Mouse (Mus musculus): ENCODE measurements around the gene Rbpj. TPM values are rescaled to one million over a fixed set of nuclear protein-coding genes. Genes with fewer than 3 reads are reported as not detected.
A peak's percentile ranks its signal among the peaks of the same experiment; 100 is the strongest.

Gene Rbpj
- polyA plus RNA-seq, 1 experiment from 2014 or later, result 38.8 TPM

DNA sequence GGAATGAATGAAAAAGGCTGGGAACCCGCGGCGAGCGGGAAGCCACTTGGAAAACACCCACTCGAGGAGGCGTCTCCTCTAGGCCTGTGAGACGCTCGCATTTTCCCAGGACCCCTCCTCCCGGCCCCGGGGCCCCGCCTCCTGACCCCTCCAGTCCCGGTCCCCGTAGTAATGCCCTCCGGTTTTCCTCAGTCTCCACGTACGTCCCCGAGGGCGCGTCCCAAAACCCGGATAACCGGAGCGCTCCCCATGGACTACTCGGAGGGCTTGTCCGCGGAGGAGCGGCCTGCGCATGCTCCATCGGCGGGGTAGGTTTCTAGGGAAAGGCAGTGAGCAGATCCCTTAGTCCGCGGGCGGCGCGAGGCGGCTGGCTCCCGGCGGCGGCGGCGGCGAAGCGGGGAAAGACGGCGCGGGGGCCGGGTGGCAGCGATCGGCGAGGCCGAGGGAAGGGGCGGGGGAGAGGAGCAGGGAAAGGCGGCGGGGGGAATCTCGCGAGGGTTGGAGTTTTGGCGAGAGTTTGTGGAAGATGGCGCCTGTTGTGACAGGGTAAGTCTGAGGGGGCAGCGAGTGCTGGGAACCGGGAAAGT, 124.3 kb downstream of the Rbpj start:
- Histone ChIP-seq H3K4me2 (replicated peaks) (peak overlapping the region; percentile 74), H3K27ac (peak overlapping the region; percentile 93), H3K4me1 (replicated peaks; ENCODE audit: control insufficient read depth, insufficient read depth, low read length) (peaks cover 27% of the 10 kb centered on the region), H3K27me3 (ENCODE audit: control insufficient read depth, insufficient read depth, low read length) (no peaks in the 10 kb centered on the region), H3K9ac (peak overlapping the region; percentile 96), H3K4me3 (replicated peaks; ENCODE audit: low read length) (peak overlapping the region; percentile 89), H3K9me3 (ENCODE audit: control insufficient read depth, low read length) (no peaks in the 10 kb centered on the region), H3K36me3 (replicated peaks; ENCODE audit: control insufficient read depth, insufficient read depth) (no peaks in the 10 kb centered on the region)
- DNase-seq (ENCODE audit: low spot score) (peak; percentile 96), ATAC-seq (ENCODE audit: low FRiP score) (peak; percentile 83)
- WGBS, result 1% methylated on average over 53 of the region's 59 CpGs

DNA sequence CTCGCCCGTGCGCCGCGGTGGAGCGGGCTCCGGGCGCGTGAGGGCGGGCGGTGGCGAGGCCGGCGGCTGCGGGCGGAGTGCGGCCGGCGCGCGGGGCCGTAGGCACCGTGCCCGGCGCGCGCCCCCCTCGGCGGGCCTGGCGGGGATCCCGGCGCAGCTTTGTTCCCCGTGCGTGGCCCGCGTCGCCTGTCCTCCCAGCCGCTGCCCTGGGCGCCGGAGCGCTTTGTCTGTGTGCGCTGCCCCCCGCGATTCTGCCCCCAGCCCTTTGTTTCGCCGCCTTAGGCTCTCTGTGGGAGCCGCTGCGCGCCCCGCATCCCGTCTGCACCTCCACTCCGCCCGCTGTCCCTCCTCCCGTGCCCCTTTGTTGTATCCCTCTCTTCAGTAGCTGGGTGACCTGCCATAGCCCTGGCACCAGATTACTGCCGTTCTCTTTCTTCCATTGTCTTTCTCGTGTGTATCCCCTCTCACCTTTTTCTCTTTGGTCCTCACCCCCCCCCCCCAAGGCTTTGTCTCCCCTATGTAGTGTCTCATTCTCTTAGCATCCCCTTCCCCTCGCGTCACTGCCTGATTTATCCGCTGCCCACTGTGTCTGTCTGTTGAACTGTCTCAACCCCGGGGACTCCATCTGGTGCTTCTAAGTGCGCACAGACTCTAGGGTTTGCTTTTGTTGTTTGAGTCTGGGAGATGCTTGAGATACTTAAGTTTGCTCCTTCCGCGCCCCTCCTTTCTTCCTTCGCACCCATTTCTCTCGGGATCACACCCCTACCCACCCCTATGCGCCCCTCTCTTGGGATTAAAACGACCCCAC, 125.1 kb downstream of the Rbpj start:
- H3K9me3 ChIP-seq (ENCODE audit: control insufficient read depth, low read length), result no peaks in the 10 kb centered on the region
- DNase-seq (ENCODE audit: low spot score), result peak; percentile 47
- H3K4me1 ChIP-seq (replicated peaks; ENCODE audit: control insufficient read depth, insufficient read depth, low read length), result peaks cover 27% of the 10 kb centered on the region
- peak overlapping the region; percentile 89 for H3K4me3 ChIP-seq (replicated peaks; ENCODE audit: low read length)
- ATAC-seq (ENCODE audit: low FRiP score), result peak; percentile 4; the same call in 1 of the 2 replicates
- under 1% methylated on average over 52 of the region's 67 CpGs for WGBS
- peak overlapping the region; percentile 96 for H3K9ac ChIP-seq
- no peaks in the 10 kb centered on the region for H3K36me3 ChIP-seq (replicated peaks; ENCODE audit: control insufficient read depth, insufficient read depth)
- peak overlapping the region; percentile 74 for H3K4me2 ChIP-seq (replicated peaks)
- no peaks in the 10 kb centered on the region for H3K27me3 ChIP-seq (ENCODE audit: control insufficient read depth, insufficient read depth, low read length)
- peak overlapping the region; percentile 93 for H3K27ac ChIP-seq

DNA sequence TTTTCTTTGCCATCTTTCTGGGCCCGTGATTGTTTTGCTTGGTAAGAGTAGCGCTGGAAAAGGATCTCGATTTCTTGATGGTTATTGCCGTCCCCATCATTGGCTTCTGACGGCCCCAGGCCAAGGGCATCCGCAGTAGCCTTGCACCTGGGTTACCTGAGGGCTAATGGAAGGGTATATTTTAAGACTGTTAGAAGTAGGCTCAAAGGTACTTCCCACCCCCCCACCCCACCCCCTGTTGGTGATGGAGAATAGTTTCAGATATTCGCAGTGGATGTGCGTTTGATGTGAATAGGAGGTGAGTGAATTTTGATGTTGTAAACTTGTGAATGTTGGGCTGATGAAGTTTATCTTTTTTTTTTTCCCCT, 125.7 kb downstream of the Rbpj start:
- peak overlapping the region; percentile 89 for H3K4me3 ChIP-seq (replicated peaks; ENCODE audit: low read length)
- ATAC-seq (ENCODE audit: low FRiP score) (no peak), DNase-seq (ENCODE audit: low spot score) (no peak)
- no peaks in the 10 kb centered on the region for H3K36me3 ChIP-seq (replicated peaks; ENCODE audit: control insufficient read depth, insufficient read depth)
- H3K9ac ChIP-seq, result peak overlapping the region; percentile 96
- no peaks in the 10 kb centered on the region for H3K9me3 ChIP-seq (ENCODE audit: control insufficient read depth, low read length)
- H3K27ac ChIP-seq, result peak overlapping the region; percentile 93
- H3K4me1 ChIP-seq (replicated peaks; ENCODE audit: control insufficient read depth, insufficient read depth, low read length), result peaks cover 27% of the 10 kb centered on the region
- WGBS, result 1% methylated on average over 8 of the region's 8 CpGs
- H3K4me2 ChIP-seq (replicated peaks), result peak overlapping the region; percentile 74
- H3K27me3 ChIP-seq (ENCODE audit: control insufficient read depth, insufficient read depth, low read length), result no peaks in the 10 kb centered on the region

DNA sequence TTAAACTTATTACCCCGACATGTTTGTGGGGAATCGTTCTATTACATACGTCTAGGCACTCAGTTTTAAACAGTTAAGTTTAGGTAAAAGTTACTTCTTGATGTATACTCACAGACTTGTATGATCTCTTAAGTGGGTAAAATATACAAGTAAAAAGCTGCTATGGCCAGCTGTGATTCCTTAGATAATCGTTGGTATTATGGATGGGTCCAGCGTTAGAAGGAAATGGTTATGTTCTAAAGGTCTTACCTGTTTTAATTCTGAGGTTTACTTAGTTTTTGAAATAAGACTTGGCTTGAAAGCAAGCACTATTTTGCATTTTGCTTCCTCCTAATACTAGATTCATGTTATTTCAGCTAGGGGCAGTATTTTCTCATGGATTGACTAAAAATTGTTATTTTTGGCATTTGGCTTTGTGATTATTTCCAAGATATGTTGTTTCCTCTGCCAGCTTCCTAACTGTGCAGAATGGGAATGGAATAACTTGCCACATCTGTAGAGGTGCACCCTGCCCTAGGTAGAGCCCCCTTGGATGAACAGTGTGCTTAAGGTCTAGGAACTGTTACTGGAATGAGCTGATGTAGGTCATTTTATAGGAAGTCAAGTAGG, 127.2 kb downstream of the Rbpj start:
- Histone ChIP-seq H3K27me3 (ENCODE audit: control insufficient read depth, insufficient read depth, low read length) (no peaks in the 10 kb centered on the region), H3K4me3 (replicated peaks; ENCODE audit: low read length) (no peak overlapping the region), H3K27ac (no peak overlapping the region), H3K9ac (no peak overlapping the region), H3K4me2 (replicated peaks) (peak overlapping the region; percentile 74), H3K4me1 (replicated peaks; ENCODE audit: control insufficient read depth, insufficient read depth, low read length) (peaks cover 27% of the 10 kb centered on the region), H3K36me3 (replicated peaks; ENCODE audit: control insufficient read depth, insufficient read depth) (no peaks in the 10 kb centered on the region), H3K9me3 (ENCODE audit: control insufficient read depth, low read length) (no peaks in the 10 kb centered on the region)
- no peak for DNase-seq (ENCODE audit: low spot score)
- WGBS, result 84% methylated on average over 5 of the region's 5 CpGs
- no peak for ATAC-seq (ENCODE audit: low FRiP score)

DNA sequence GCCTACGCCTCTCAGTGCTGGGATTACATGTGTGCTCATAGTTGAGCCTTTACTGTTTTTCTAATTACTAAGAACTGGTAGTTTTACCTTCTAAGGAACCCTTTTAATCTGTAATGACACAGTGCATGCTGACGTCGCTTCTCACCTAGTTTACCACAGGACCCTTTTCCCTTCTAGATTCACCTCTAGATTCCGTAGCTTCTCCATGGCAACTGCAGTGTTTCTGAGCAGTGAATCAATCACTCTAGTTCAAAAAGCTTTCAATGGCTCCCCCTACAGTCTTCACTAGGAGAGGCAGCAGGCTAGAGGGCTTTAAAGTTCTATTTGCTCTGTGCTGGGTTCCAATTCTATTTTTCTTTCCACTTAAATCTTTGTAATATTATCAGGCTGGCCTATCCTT, 128.3 kb downstream of the Rbpj start:
- no peaks in the 10 kb centered on the region for H3K9me3 ChIP-seq (ENCODE audit: control insufficient read depth, low read length)
- no peak overlapping the region for H3K27ac ChIP-seq
- H3K4me1 ChIP-seq (replicated peaks; ENCODE audit: control insufficient read depth, insufficient read depth, low read length), result peaks cover 27% of the 10 kb centered on the region
- no peak for ATAC-seq (ENCODE audit: low FRiP score)
- WGBS, result 24% methylated on average over 4 of the region's 4 CpGs
- no peaks in the 10 kb centered on the region for H3K27me3 ChIP-seq (ENCODE audit: control insufficient read depth, insufficient read depth, low read length)
- H3K4me2 ChIP-seq (replicated peaks), result peak overlapping the region; percentile 13; the same call in 1 of the 2 replicates
- H3K4me3 ChIP-seq (replicated peaks; ENCODE audit: low read length), result no peak overlapping the region
- H3K9ac ChIP-seq, result no peak overlapping the region
- no peaks in the 10 kb centered on the region for H3K36me3 ChIP-seq (replicated peaks; ENCODE audit: control insufficient read depth, insufficient read depth)
- peak; percentile 71 for DNase-seq (ENCODE audit: low spot score)

DNA sequence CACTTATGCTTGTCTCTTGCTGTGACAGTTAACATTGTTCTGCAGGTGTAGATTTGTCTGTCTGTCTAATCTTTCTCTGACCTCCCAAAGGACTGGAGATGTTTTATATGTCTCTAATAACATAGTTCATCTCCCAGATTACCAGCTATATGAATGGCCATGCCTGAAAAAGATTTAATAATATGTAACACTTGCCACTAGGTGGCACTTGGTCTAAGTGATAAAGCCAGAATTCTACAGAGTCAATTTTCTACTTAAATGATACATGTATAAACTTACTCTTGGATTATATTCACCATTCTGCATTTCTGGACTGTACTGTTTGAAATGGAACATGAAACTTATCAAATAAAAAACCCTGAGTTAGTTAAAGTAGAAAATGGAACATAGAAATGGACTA, 132.6 kb downstream of the Rbpj start:
- Histone ChIP-seq H3K4me2 (replicated peaks) (no peak overlapping the region), H3K27ac (no peak overlapping the region), H3K4me1 (replicated peaks; ENCODE audit: control insufficient read depth, insufficient read depth, low read length) (peaks cover 12% of the 10 kb centered on the region; the same call in 1 of the 2 replicates), H3K9ac (no peak overlapping the region), H3K27me3 (ENCODE audit: control insufficient read depth, insufficient read depth, low read length) (no peaks in the 10 kb centered on the region), H3K9me3 (ENCODE audit: control insufficient read depth, low read length) (no peaks in the 10 kb centered on the region), H3K36me3 (replicated peaks; ENCODE audit: control insufficient read depth, insufficient read depth) (no peaks in the 10 kb centered on the region), H3K4me3 (replicated peaks; ENCODE audit: low read length) (no peak overlapping the region)
- DNase-seq (ENCODE audit: low spot score) (peak; percentile 68), ATAC-seq (ENCODE audit: low FRiP score) (no peak)

DNA sequence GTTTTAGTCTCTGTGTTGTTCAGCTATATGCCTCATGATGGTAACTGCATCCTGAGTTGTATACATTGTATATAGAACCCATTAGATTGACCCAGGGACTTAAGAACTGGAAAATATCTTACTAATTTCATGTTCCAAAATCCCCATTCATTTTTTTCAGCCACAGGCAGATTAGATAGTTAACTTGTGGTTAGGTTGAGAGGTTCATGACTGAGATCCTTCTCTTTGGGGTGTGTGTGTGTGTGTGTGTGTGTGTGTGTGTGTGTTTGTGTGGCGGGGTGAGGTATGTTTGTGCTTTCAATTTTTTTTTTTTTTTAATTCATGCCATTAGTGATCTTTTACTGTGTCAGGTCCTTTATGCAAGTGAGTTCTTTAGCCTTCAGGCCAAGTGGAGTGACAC, 133.2 kb downstream of the Rbpj start:
- Histone ChIP-seq H3K9me3 (ENCODE audit: control insufficient read depth, low read length) (no peaks in the 10 kb centered on the region), H3K27ac (no peak overlapping the region), H3K9ac (no peak overlapping the region), H3K4me1 (replicated peaks; ENCODE audit: control insufficient read depth, insufficient read depth, low read length) (peaks cover 9% of the 10 kb centered on the region; the same call in 1 of the 2 replicates), H3K27me3 (ENCODE audit: control insufficient read depth, insufficient read depth, low read length) (no peaks in the 10 kb centered on the region), H3K4me3 (replicated peaks; ENCODE audit: low read length) (no peak overlapping the region), H3K4me2 (replicated peaks) (no peak overlapping the region), H3K36me3 (replicated peaks; ENCODE audit: control insufficient read depth, insufficient read depth) (no peaks in the 10 kb centered on the region)
- ATAC-seq (ENCODE audit: low FRiP score), result no peak
- 100% methylated on average over 1 of the region's 1 CpGs for WGBS
- DNase-seq (ENCODE audit: low spot score), result no peak

DNA sequence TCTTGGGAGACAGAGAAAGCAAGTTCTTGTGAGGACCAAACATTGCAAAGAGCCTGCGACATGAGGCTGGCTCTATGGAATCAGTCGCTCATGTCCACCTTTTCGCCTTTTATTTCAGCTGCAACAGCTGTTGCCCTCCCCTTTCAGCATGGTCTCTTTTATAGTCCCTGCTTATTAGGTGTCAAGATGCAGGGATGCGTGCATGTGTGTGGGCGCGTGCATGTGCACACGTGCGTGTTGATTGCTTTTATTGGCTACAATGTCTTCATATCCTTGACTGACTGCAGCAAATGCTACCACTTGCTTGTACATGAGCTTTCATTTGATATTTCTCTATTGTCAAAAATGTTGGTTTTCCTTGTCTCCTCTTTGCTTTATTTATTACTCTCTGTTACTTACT, 136.2 kb downstream of the Rbpj start:
- 70% methylated on average over 8 of the region's 8 CpGs for WGBS
- no peaks in the 10 kb centered on the region for H3K9me3 ChIP-seq (ENCODE audit: control insufficient read depth, low read length)

DNA sequence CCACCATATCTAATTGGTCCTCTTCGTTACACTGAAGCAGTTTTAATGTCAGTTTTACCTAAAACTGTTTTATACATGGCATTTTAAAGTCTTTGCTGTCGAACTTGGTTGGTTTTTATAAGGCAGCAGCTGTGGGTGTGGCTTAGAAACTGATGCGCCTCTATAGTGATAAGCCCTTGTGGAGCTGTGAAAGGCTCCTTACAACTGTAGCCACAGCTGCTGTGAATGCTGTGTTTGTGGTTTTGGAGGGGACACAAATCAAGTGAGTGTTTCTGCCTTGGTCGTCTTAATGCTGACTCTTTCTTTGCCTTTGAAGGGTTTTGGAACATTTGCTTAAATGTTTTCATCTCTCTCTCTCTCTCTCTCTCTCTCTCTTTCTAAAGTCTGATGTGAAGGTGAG, 139.5 kb downstream of the Rbpj start:
- ATAC-seq (ENCODE audit: low FRiP score), result no peak
- 91% methylated on average over 4 of the region's 4 CpGs for WGBS
- no peaks in the 10 kb centered on the region for H3K9me3 ChIP-seq (ENCODE audit: control insufficient read depth, low read length)
- H3K4me2 ChIP-seq (replicated peaks), result no peak overlapping the region
- H3K36me3 ChIP-seq (replicated peaks; ENCODE audit: control insufficient read depth, insufficient read depth), result no peaks in the 10 kb centered on the region
- H3K4me3 ChIP-seq (replicated peaks; ENCODE audit: low read length), result no peak overlapping the region
- H3K4me1 ChIP-seq (replicated peaks; ENCODE audit: control insufficient read depth, insufficient read depth, low read length), result 0 out of 2 replicates have a peak, but pooled peaks cover 3% of the 10 kb centered on the region
- no peak for DNase-seq (ENCODE audit: low spot score)
- no peaks in the 10 kb centered on the region for H3K27me3 ChIP-seq (ENCODE audit: control insufficient read depth, insufficient read depth, low read length)
- no peak overlapping the region for H3K9ac ChIP-seq
- no peak overlapping the region for H3K27ac ChIP-seq

More for the DNA sequence above, 136.2 kb downstream of the Rbpj start:
- no peaks in the 10 kb centered on the region for H3K27me3 ChIP-seq (ENCODE audit: control insufficient read depth, insufficient read depth, low read length)
- ATAC-seq (ENCODE audit: low FRiP score), result no peak
- H3K27ac ChIP-seq, result no peak overlapping the region
- no peaks in the 10 kb centered on the region for H3K36me3 ChIP-seq (replicated peaks; ENCODE audit: control insufficient read depth, insufficient read depth)
- no peak overlapping the region for H3K4me3 ChIP-seq (replicated peaks; ENCODE audit: low read length)
- no peak overlapping the region for H3K4me2 ChIP-seq (replicated peaks)
- no peak for DNase-seq (ENCODE audit: low spot score)
- H3K9ac ChIP-seq, result no peak overlapping the region
- 0 out of 2 replicates have a peak, but pooled peaks cover 3% of the 10 kb centered on the region for H3K4me1 ChIP-seq (replicated peaks; ENCODE audit: control insufficient read depth, insufficient read depth, low read length)
